Mouse (Mus musculus) heart, postnatal 10 days (tissue): ENCODE data around the gene Zdbf2. TPM values are rescaled to one million over a fixed set of nuclear protein-coding genes. Genes with fewer than 3 reads are reported as not detected.
"Not testable (repeated sequence)": the region's sequence is repeated elsewhere in the genome, so short reads cannot be mapped to it uniquely, and the experiment has no call there.

Experiments
- DNase-seq, 2 experiments: peaks; one replicate each; pipeline ENCODE4 v3.0.0; 2021
- intact Hi-C: fragments of 180-260 bp; cut with DNase I; formaldehyde crosslinking; loops from one replicate; pipeline ENCODE4 v1.15.1; 2025
- microRNA-seq, 2 experiments: library from miRNA; unstranded; fragments of <30 nt; microRNA quantifications; one replicate each; pipeline ENCODE4 v1.2.0; 2022
- total RNA-seq, 2 experiments: library from RNA; stranded (reverse); gene quantifications; 2 replicates each; pipeline ENCODE4 v1.2.3; 2021

Gene Zdbf2
- total RNA-seq, 2 experiments from 2014 or later = 1.6 TPM

- intact Hi-C loops = no loop called here
- no peak for DNase-seq
These were observed 11.9 kb upstream of the Zdbf2 start for GRCm38 (mm10) chr1:63261041-63261590.

GRCm38 (mm10) chr1:63263671-63264070 lies 9.4 kb upstream of the Zdbf2 start:
- intact Hi-C loops = no loop called here
- DNase-seq = no peak

- intact Hi-C loops = no loop called here
- no peak for DNase-seq
These were observed 7.6 kb upstream of the Zdbf2 start for GRCm38 (mm10) chr1:63265461-63265860.

GRCm38 (mm10) chr1:63266121-63266520 lies 6.9 kb upstream of the Zdbf2 start:
- DNase-seq = no peak

GRCm38 (mm10) chr1:63266716-63267115 lies 6.3 kb upstream of the Zdbf2 start:
- intact Hi-C loops = no loop called here

More at GRCm38 (mm10) chr1:63266121-63266520, 6.9 kb upstream of the Zdbf2 start:
- intact Hi-C loops = no loop called here

GRCm38 (mm10) chr1:63272125-63272675 lies 865 bp upstream of the Zdbf2 start:
- DNase-seq = no peak
- intact Hi-C loops = no loop called here

More at GRCm38 (mm10) chr1:63266716-63267115, 6.3 kb upstream of the Zdbf2 start:
- no peak for DNase-seq

GRCm38 (mm10) chr1:63273339-63273951 lies 380 bp downstream of the Zdbf2 start:
- no peak for DNase-seq

GRCm38 (mm10) chr1:63274046-63274730 lies 1.1 kb downstream of the Zdbf2 start:
- intact Hi-C loops = no loop called here
- DNase-seq = no peak

More at GRCm38 (mm10) chr1:63273339-63273951, 380 bp downstream of the Zdbf2 start:
- intact Hi-C loops = no loop called here

GRCm38 (mm10) chr1:63278106-63278505 lies 5.0 kb downstream of the Zdbf2 start:
- no peak for DNase-seq
- intact Hi-C loops = no loop called here

- intact Hi-C loops = no loop called here
These were observed 20.9 kb downstream of the Zdbf2 start for GRCm38 (mm10) chr1:63293965-63294364.

GRCm38 (mm10) chr1:63309661-63310060 lies 36.6 kb downstream of the Zdbf2 start:
- intact Hi-C loops = no loop called here
- DNase-seq = no peak

More at GRCm38 (mm10) chr1:63293965-63294364, 20.9 kb downstream of the Zdbf2 start:
- DNase-seq = no peak

GRCm38 (mm10) chr1:63323565-63324132 lies 50.6 kb downstream of the Zdbf2 start:
- DNase-seq = peak in 1 of 2 experiments; percentile 6
- intact Hi-C loops = not testable (repeated sequence)

Small RNA genes lying within 50 kb of the gene (microRNA-seq; reads per million reads assigned to microRNA genes)
- gene Gm24513 = 0 reads per million in 2 experiments

Other genes with a start within 250 kb of the Zdbf2 start
- 10 to 100 TPM; 25.7 to 26.6 TPM for gene Ino80d, start 158.6 kb upstream of the Zdbf2 start, total RNA-seq
- gene Eef1b2, start 96.4 kb upstream of the Zdbf2 start, total RNA-seq = 100 to 1,000 TPM; 445 to 453 TPM
- gene Ndufs1, start 96.4 kb upstream of the Zdbf2 start, total RNA-seq = 100 to 1,000 TPM; 670 to 683 TPM
- gene Gpr1, start 58.7 kb upstream of the Zdbf2 start, total RNA-seq = under 1 TPM; 0.22 to 0.35 TPM
- 1 to 10 TPM; 2.2 to 4.2 TPM for gene Adam23, start 172.6 kb downstream of the Zdbf2 start, total RNA-seq